Mouse (Mus musculus): Measurements from ENCODE around the gene Chd8.
"Not testable (repeated sequence)": the region's sequence is repeated elsewhere in the genome, so short reads cannot be mapped to it uniquely, and the experiment has no call there.

The Chd8 gene

DNA sequence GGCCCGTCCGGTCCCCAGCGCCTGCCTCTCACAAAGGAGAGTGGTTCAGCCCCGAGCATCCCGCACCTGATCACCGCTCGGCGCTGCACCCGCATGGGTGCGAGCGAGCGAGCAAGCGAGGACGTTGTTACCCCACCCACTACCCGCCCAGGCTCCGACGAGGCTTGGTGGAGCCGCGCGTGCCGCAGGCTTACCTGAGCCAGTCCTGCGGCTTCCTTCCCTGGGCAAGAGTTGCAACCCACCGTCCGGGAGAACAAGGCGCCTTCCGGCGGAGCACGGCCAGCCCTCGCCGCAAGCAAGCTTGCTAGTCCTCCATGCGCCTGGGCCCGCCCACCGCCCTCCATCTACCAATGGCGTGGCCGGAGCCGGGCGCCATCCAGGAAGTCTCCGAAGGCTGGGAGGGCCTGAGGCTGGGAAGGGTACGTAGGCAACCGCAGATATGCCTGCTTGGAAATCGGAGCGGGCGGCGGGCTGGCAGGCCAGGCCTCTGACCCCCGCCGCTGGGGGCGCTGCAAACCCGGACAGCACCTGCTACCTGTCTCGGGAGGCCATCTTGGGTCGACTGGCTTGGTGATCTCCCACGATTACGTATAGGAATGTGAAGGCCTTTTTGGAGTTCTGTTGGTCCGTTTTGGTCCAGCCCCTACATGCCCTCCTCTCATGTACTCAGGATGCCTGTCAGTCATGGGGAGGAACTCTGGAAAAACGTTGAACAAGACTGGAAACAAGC is at the start of gene Chd8:
Chd8 (minus strand) TSS at position 297 of the 730 bp plus-strand sequence.
- DNase-seq, result peak; percentile 99

DNA sequence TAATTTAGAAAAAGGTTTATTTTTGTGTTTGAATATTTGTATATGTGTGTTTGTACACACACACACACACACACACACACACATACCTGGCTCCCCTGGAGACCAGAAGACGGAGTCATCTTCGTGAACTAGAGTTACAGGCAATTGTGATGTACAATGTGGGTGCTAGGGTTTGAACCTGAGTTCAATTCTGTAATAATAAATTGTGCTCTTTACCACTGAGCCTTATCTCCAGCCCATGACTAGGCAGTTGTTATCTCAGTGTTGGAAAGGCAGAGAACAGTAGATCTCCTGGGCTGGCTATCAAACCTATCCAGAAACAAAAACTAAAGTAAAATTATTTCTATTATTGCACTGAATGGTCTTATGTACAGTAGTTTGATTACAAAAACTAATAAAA is 48.5 kb upstream of the Chd8 start:
- no peak for DNase-seq

DNA sequence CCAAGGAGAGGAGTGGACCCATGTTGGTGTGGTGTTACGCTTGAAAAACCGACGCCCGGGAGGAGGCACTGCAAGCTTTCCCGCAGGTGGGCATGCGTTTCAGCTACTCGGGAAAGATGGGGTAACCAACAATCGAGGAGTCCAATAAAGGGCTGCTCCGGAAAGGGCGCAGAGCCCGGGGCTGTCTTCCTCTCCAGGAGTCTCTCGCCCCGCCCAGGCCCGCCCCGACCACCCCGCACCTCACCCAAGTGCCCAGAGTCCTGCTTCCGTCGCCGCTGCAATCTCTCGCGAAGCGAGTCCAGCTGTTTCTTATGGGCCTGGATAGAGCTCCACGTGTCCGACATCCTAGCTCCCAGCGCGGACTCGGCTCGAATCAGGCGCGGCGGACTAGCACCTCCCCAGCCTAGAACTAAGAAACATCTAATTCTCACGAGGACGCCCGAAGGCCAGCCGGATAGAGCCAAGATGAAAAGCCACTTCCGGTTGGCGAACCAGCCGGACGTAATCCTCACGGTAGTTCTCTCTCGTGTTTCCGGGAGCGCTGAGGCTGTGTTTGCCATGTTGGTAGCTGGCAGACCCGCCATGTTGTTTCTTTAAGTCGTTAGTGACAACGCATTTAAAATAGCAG is 47.2 kb upstream of the Chd8 start, which contains the start of gene Mettl3:
Mettl3 (minus strand) TSS at position 485 of the 628 bp plus-strand sequence.
- DNase-seq, result peak; percentile 90

DNA sequence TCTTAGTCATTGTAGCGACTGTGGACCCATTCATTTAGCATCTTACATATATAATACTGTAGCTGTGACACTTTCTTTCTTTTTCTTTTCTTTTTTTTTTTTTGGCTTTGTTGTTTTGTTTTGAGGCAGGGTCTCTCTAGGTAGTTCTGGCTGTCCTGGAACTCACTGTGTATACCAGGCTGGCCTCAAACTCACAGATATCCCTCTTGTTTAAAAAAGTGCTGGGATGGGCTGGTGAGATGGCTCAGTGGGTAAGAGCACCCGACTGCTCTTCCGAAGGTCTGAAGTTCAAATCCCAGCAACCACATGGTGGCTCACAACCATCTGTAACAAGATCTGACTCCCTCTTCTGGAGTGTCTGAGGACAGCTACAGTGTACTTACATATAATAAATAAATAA is 45.9 kb upstream of the Chd8 start:
- DNase-seq, result not testable (repeated sequence)

DNA sequence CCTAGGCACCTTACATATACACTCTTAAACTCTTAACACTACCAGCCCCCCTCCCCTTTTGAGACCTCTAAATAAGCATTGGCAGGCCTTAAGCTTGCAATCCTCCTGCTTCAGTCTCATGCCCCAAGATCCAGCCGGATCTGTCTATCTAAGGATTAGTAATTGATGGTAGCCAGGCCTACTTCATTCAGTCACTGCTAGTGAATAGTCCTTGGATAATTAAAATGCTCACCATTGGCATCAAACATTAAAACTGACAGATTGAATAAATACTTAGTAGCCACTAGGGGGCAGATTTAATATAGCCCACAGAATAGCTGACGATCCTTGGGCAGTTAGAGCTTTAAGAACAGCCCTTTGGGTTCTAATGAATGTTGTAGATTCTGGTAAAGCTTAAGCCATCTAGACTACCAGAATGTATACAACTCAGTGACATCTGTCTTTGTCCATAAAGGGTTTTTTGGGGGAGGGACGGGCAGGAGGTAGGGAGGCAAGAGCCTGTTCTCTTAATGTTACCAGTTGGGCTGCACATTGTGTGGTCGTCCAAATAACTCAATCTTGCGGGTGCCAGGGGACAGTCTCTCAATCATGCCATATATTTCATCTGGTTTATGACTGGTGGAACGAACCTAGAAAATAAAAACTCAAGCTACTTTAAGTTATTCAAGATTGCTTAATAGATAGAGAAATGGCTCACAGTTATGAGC is 38.1 kb upstream of the Chd8 start:
- DNase-seq, result no peak

DNA sequence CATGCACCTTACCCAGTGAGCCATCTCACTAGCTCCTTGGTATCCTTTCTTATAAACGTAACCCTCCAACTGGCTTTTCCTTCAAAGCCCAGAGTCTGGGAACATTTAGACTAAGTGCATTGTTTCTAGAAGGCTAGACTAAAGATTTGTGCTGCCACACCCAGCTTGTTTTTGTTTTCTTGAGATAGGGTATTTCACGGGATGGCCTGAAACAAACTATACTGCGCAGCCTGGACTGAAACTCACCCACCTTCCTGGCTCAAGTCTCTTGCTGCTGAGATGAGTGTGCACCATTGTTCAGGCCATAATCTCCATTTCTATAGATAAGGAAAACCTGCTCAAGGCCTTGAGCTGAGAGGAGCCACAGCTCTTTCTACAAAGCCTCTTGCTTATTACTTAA is 26.6 kb upstream of the Chd8 start:
- no peak for DNase-seq

DNA sequence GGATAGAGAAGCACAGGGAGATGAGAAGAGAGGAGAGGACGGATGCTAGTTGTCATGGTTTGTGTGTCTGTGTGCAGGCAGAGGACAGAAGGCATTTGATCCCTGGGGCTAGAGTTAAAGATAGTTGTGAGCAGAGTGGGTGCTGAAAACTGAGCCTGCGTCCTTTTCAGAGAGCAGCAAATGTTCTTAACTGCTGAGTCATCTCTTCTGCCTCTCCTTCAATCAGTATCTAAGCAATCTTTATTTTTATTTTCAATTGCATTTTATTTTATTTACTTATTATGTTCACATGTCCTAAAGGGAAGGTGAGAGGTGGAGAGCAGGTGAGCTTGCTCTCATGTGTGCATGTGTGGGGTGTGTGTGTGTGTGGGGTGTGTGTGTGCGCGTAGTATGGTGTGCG is 26.0 kb upstream of the Chd8 start:
- DNase-seq, result no peak

DNA sequence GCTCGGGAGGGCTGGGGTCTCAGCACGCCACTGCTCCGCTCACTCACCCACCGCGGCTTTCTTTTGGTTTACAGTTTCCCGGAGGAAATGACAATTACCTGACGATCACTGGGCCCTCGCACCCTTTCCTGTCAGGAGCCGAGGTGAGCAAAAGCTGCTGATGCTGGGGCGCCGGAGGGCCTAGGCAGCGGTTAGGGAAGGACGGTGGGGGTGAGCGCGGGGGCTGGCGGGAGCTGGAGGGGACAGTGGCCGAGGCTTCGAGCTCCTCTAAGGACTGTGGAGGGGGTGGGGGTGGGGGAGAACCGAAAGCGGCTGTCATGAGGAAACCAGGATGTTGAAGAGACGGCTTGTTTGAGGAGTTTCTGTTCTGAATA is 22.2 kb upstream of the Chd8 start:
- no peak for DNase-seq

DNA sequence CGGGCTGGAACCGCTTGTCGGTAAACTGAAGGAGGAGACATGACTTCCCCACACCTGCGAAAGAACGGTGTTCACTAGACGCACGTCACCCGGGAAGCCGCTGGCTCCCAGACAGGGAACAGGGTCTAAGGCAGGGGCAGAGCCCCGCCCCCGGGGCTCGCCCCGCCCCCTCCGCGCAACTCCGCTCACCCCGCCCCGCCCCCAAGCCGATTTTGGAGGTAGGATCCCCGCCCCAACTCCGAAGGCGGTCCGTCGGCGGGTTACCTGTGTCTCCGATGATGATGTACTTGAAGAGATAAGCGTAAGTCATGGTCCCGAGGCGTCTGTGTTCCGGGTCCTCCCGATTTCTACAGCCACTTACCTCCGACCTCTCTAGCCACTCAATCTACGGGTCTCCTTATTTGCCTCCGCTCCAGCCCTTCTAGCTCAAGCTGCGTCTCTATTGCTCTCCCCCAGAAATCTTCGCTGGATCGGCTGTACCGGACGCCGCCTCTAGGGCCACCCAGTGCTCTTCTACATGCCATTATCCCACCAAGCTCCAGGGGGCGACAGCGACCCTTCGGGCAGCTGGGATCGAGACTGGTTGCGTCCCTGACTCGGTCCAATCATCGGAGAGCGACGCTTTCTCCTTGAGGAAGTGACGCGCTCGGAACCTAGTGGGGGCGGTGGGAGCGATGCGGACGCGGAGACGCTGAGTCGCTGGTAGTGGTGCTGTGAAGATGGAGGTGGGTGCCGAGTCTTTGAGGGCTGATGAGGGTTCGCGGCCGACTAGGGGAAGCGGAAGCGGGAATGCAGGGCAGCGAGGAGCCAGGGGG is 21.6 kb upstream of the Chd8 start, which contains the start of the genes Tox4 and Rab2b:
Tox4 (plus strand) TSS at position 215 of the 815 bp plus-strand sequence.
Rab2b (minus strand) TSS at position 614 of the 815 bp plus-strand sequence.
- peak; percentile 98 for DNase-seq

DNA sequence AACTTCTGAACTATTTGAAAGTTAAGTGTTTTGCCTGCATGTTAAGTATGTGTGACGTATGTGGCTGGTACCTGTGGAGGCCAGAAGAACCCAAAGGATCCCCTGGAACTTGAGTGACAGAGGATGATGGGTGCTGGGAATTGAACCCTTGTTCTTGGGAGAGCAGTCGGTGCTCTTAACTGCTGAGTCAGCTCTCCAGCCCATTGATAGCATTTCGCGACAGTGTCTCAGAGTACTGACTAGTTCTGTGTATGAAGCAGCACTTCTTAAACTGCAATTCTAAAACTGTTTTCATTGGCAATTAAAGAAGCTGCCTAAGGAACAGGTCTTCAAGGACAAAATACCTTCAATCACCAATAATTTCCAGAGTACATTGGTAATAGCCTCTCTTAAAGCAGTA is 19.6 kb upstream of the Chd8 start:
- no peak for DNase-seq

DNA sequence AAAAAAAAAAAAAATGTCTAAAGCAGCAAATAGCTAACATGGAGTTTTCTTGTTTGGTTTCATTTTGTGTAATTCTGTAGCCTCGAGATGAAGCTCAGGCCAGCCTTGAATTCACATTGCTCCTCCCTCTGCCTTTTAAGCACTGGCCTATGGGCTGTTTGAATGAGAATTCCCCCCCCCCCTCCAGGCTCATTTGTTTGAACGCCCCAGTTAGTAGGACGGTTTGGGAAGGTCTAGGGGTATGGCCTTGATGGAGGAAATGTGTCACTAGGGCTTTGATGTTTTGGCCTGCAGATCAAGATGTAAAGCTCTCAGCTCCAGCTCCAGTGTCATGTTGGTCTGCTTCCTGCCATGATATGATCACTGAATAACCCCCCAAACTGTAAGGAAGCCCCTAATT is 15.2 kb upstream of the Chd8 start:
- DNase-seq, result no peak

DNA sequence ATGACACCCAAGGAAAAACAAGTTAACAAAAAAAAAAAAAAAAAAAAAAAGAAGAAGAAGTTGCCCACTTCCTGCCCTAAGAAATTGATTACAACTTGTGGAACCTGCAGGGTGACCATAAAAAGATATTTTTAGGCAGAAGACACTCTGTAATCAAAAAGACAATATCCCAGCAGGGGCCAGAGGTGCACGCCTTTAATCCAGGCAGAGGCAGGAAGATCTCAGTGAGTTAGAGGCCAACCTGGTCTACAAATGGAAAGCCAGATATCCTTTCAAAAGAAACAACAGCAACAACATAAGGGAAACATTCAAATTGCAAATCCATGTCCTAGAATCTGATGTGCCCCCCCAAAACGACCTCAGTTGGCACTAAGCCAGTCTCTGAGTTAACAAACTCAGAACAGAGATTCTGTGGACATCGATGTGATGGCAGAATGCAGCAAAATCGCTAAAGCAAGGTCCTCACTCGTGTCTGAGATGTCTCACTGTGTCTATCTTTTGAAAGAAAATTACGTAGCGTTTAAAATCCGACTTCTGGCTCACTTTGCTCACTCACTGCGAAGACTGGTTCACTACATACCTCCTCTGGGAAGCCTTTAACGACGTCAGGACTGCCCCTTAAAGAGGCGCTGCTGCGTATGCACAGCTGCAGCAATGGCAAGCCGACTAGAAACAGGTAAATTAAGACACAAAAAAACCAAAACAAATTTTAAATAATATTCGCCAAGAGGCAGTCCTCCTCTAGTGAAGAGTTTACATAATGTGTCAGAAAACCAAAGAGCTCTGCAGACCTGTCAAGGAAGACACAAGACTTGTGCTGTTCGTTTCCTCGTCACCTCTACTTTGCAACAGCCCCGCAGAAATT is 1.0 kb downstream of the Chd8 start:
- DNase-seq, result peak; percentile 28

DNA sequence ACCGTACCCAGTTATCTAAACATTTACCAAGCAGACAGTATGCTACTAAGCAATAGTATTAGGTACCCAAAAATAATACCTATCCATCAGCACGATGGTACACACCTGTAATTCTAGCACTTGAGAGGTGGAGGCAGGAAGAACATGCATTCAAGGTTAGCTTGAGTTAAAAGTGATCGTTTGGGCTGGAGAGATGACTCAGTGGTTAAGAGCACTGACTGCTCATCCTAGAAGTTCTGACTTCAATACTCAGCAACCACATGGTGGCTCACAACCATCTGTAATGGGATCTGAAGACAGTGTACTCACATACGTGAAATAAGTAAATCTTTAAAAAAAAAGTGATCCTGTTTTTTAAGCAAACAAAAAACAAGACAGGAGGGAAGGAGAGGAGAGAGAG is 11.5 kb downstream of the Chd8 start:
- DNase-seq, result no peak

DNA sequence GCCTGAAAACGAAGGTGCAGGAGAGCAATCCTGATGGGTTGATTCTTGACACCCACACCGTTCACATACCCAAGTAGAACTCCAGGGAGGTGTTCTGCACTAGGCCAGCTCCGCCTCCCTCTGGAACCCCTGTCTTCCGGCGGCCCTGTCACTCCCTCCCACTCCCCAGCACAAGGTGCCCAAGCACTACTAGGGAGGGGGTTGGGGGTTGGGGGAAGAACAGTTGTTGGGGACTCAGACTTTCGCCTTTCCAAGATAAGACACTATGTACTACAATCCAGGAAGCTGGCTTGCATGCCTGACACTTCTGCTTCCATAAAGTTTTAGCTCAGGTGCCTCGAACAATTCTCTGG is 12.9 kb downstream of the Chd8 start:
- no peak for DNase-seq

DNA sequence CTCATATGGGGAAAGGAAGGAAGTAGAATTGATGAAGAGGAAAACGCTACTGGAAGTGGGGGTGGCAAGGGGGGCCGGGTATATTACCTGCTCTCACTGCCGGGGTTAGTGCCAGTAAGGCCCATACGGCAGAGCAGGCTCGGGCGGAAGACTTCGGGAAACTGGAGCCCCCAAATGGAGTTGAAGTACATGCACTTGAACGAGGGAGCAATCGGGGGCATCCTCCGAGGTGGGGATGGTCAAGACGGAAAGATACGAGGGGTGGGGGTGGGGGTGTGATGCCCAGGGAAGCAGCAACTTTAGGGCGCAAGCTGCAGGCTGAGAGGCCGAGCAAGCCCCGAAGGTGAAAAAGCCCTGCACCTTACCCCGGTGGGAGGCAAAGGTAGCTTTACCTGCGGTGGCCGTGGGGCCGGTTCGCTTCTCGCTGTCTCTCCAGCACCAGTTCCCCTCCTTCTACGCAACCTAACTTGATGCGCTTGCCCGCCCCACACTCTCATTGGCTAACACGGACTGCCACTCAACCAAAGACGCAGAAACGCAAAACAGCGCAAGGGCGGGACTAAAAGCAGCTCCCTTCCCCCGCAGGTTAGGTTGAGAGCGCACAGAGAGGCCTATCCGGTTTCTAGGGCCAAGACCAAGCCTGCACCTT is 13.4 kb downstream of the Chd8 start:
- DNase-seq, result peak; percentile 98

DNA sequence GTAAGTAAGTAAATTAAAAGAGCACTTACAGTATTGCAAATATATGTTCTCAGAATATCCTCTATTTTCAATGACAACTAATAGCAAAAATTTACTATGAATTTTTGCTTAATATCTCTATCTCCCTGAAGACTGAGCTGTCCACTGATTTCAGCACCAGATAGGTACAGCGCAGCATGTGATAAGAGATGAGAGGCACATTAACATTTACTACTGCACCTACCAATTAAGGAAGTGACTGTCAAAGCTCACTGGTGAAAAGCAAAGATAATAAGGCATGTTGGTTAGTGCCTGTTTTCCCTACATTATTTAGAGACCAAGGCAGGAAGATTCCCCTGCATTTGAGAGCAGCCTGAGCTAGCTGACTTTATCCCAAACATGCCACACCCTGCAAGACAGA is 21.4 kb downstream of the Chd8 start:
- DNase-seq, result no peak

DNA sequence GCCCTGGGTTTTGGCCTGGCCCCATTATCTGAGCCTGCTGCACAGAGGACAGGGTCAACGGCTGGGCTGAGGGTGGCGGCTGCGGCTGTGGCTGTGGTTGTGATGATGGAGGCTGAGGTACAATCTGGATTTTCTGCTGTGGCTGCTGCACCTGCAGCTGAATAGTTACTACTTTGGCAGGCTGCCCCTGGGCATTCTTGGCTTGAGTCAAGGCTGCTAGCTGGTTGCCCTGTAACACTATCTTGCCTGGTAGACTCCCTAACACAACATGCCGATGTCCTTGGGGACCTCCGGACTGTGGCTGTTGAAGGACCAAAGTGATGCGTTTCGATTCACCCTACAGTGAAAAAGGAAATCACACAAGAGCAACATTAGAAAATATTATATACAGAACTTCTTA is 22.4 kb downstream of the Chd8 start:
- DNase-seq, result no peak

DNA sequence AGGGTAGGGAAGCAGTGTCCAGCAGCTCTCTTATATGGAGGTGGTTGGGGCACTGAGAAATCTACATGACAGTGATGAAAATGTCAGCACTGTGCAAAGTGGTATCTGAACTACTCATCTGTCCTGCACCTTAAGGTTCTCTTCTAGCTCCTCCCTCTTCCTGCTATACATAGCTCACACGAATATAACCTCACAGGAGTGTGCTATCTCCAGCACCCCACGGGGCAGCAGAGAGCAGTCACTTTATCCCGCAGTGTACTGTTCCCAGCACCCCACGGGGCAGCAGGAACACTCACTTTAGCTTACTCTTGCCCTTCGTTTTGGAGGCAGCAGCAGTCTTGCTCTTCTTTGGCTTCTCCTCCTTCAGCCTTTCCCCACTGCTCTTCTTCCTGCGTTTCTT is 25.3 kb downstream of the Chd8 start:
- no peak for DNase-seq

DNA sequence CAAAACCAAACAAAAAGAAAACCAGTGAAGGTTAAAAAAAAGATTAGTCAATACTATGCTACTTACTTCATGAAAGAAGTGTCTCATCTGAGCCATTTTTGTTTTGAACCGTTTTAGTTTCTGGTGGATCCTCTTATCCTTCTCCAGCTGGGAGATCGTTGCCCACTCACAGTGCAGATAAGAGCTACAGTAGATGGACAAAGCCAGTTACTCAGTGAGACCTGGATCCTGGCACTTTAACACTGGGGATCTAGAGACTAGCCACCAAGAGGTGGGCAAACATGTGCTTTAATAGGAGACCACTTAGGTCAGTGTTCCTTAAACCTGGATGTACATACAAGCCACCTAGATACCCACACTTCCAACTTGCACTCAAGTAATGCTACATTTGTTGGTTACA is 31.6 kb downstream of the Chd8 start:
- DNase-seq, result no peak

DNA sequence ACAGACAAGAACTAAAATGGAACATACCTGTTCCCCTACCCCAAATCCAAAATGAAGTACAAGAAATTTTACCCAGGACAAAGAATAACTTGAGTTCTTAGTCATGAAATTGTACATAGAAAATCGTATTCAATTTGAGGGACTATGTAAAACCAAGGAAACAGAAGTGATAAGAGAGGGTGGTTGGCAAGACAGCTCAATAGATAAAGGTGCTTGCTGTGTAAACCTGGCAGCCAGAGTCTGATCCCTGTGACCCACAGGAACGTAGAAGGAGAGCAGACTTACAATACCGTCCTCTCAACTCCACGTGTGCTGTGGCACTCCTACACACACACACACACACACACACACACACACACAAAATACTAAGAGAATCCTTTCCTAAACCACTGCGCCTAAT is 40.3 kb downstream of the Chd8 start:
- DNase-seq, result no peak

DNA sequence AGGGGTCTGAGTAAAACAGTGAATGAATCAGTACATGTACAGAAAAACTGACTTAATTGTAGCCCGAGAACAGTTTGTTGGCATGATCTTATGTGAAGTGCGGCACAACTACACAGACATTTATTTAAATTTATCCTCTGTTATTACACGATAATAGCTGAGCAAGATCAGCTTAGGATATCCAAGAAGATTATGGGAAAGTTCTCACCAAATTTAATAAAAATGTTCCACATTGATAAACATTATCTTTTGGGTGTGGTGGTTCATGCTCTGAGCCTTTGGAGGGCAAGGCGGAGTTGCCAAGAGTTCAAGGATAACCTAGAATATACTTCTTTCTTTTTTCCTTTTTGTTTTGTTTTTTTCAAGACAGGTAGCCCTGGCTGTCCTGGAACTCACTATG is 58.2 kb downstream of the Chd8 start:
- no peak for DNase-seq

DNA sequence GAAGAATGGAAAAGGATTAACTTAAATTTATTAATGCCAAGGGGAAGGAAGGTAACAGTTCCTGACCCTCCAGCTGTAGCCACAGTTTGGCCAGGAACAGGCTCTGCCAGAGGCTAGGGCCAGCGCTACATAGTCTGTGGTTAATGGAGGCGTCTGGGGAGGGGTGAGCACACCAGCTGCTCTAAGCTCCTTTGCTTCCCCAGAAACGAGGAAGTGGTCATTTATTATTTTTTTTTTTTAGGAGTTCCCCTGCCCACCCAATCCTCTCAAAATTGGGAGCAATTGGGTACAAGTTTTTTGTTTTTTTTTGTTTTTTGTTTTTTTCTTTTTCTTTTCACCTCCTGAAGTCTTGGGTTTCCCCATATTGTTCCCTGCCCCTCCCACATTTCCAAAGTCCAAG is 59.4 kb downstream of the Chd8 start:
- peak; percentile 26 for DNase-seq
